Mouse (Mus musculus) kidney, adult 10 weeks (tissue): ENCODE data around the gene Rspo4. TPM values are rescaled to one million over a fixed set of nuclear protein-coding genes. Genes with fewer than 3 reads are reported as not detected.

ENCODE experiments used
- polyA plus RNA-seq: library from polyadenylated mRNA; stranded (reverse); fragments of 350-450 nt; fragmentation: Illumina TruSeq; extraction: RNeasy Lipid Tissue Mini Kit (QIAGEN cat#74804); gene quantifications from one replicate; pipeline ENCODE4 v1.2.3, GENCODE M21; 2014; ENCODE audit warnings: low read depth, low replicate concordance

Rspo4 gene
- not detected for polyA plus RNA-seq

GRCm38 (mm10) chr2:151842648-151843226, at the start of gene Rspo4:
Gene Rspo4 (plus strand): TSS chr2:151842927.

DNA sequence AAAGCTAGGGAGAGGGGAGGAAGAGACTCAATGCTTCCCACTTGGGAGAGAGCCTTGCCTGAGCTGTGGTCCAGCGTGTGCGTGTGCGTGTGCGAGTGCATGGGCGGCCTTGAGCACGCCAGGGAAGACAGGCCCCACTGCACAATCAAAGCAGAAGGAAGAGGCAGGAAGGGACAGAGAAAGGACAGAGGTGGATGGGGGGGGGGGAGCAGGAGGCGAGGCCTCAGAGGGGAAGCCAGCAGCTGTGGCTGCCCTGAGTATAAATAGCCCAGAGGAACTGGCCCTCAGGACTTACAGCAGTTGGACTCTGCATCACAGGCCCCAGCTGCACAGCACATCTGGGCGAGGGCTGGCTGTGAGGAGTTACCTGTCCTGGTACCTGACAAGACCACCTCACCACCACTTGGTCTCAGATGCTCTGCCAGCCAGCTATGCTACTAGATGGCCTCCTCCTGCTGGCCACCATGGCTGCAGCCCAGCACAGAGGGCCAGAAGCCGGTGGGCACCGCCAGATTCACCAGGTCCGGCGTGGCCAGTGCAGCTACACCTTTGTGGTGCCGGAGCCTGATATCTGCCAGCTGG, 68.3 kb downstream of the Rspo4 start, which contains the start of gene Angpt4:
TSS of gene Angpt4 (plus strand) at position 292 of the 582 bp plus-strand sequence.

Other genes starting within 250 kb of the Rspo4 start
- gene Snph, start 210.3 kb upstream of the Rspo4 start, polyA plus RNA-seq, result not detected
- not detected for gene Rad21l, start 174.4 kb upstream of the Rspo4 start, polyA plus RNA-seq
- gene Tmem74b, start 140.9 kb upstream of the Rspo4 start, polyA plus RNA-seq, result not detected
- gene Psmf1, start 98.7 kb upstream of the Rspo4 start, polyA plus RNA-seq, result 9.2 TPM
- gene Angpt4, start 68.3 kb downstream of the Rspo4 start, polyA plus RNA-seq, result not detected
- gene Fam110a, start 137.3 kb downstream of the Rspo4 start, polyA plus RNA-seq, result 0.36 TPM
- gene Slc52a3, start 153.6 kb downstream of the Rspo4 start, polyA plus RNA-seq, result 5.3 TPM
- not detected for gene Scrt2, start 238.6 kb downstream of the Rspo4 start, polyA plus RNA-seq